Comparison of ENCODE assay signal across 9 mouse cellular contexts in genomic region chr3:17619890-17620289, GRCm38 (mm10).
DNase-seq lines count a peak whose midpoint lies in the region; ATAC-seq and TF ChIP-seq lines count a peak whose summit lies in the region.
"Had no signal": no experiment of that assay in that cellular context is flagged by ENCODE, and none has a peak within 500 bp of the region (broad histone marks: within the 10 kb centered on the region; RNA-seq: fewer than 3 reads in every experiment).

No protein-coding gene starts in this region.

- peak overlapping the region; percentile 79 for H3K27ac ChIP-seq in hindbrain, postnatal 0 days
- H3K27ac ChIP-seq in heart, embryonic 11.5 days (ENCODE audit: low read depth, low read length): no peak overlapping the region
- H3K27ac ChIP-seq: embryonic facial prominence, embryonic 15.5 days had no signal

- no peak overlapping the region for H3K9ac ChIP-seq in hindbrain, postnatal 0 days (replicated peaks; ENCODE audit: low read length)
- no peak overlapping the region for H3K9ac ChIP-seq in heart, embryonic 11.5 days (ENCODE audit: low read depth, low read length)
- H3K9ac ChIP-seq: embryonic facial prominence, embryonic 15.5 days had no signal

- no peaks in the 10 kb centered on the region for H3K36me3 ChIP-seq in hindbrain, postnatal 0 days (ENCODE audit: insufficient read depth, low read length)
- H3K36me3 ChIP-seq in heart, embryonic 11.5 days (ENCODE audit: control insufficient read depth, insufficient read depth, low read length): no peaks in the 10 kb centered on the region
- H3K36me3 ChIP-seq: embryonic facial prominence, embryonic 15.5 days had no signal

- no peak for TF ChIP-seq CTCF in hindbrain, postnatal 0 days (IDR thresholded peaks at IDR 0.05; ENCODE audit: low read depth)

- H3K4me2 ChIP-seq in hindbrain, postnatal 0 days (ENCODE audit: low read depth, low read length): peak overlapping the region; percentile 31; the same call in 1 of the 2 replicates
- no peak overlapping the region for H3K4me2 ChIP-seq in heart, embryonic 11.5 days
- H3K4me2 ChIP-seq: embryonic facial prominence, embryonic 15.5 days had no signal

- DNase-seq in cerebellum, postnatal 10 days: peak; percentile 29 to 47
- DNase-seq in cerebellum, adult 8-10 months: no peak
- DNase-seq in hindbrain, postnatal 0 days (ENCODE audit: low spot score): peak; percentile 88
- peak; percentile 44 for DNase-seq in mesoderm, embryonic 11.5 days (ENCODE audit: low read depth, low spot score)
- peak; percentile 59 for DNase-seq in right cerebral cortex, postnatal 25 days
- no peak for DNase-seq in gastrocnemius, postnatal 10 days

- no peaks in the 10 kb centered on the region for H3K27me3 ChIP-seq in hindbrain, postnatal 0 days (ENCODE audit: insufficient read depth, low read length)
- H3K27me3 ChIP-seq in heart, embryonic 11.5 days (ENCODE audit: control insufficient read depth, insufficient read depth, low read length): no peaks in the 10 kb centered on the region
- H3K27me3 ChIP-seq: embryonic facial prominence, embryonic 15.5 days had no signal

- H3K4me3 ChIP-seq in hindbrain, postnatal 0 days (ENCODE audit: low read length): no peak overlapping the region
- H3K4me3 ChIP-seq in heart, embryonic 11.5 days (ENCODE audit: low read depth, low read length): no peak overlapping the region
- H3K4me3 ChIP-seq: embryonic facial prominence, embryonic 15.5 days had no signal

- 18% methylated on average over 2 of the region's 2 CpGs for WGBS in hindbrain, postnatal 0 days
- 36% methylated on average over 2 of the region's 2 CpGs for WGBS in heart, embryonic 11.5 days (ENCODE audit: insufficient replicate concordance)

- ATAC-seq in hindbrain, postnatal 0 days: peak; percentile 91
- no peak for ATAC-seq in heart, embryonic 11.5 days (replicated peaks; ENCODE audit: insufficient number of reproducible peaks, low FRiP score, low TSS enrichment)
- ATAC-seq in cerebellum, adult (ENCODE audit: insufficient number of reproducible peaks, low FRiP score, low TSS enrichment): no peak

- H3K9me3 ChIP-seq in hindbrain, postnatal 0 days (ENCODE audit: low read length): no peaks in the 10 kb centered on the region
- H3K9me3 ChIP-seq in heart, embryonic 11.5 days (replicated peaks; ENCODE audit: control insufficient read depth, low read length): no peaks in the 10 kb centered on the region
- H3K9me3 ChIP-seq: embryonic facial prominence, embryonic 15.5 days had no signal

- H3K4me1 ChIP-seq in hindbrain, postnatal 0 days (ENCODE audit: insufficient read depth, low read length): no peaks in the 10 kb centered on the region
- no peaks in the 10 kb centered on the region for H3K4me1 ChIP-seq in heart, embryonic 11.5 days (ENCODE audit: control insufficient read depth, insufficient read depth, low read length)
- H3K4me1 ChIP-seq: embryonic facial prominence, embryonic 15.5 days had no signal

Comparison
In these comparisons a context has a peak if more than half of its experiments do, and no peak if none do; other contexts are left out.
1. DNase-seq: peak in cerebellum, postnatal 10 days (2 of 2), hindbrain, postnatal 0 days (single experiment), mesoderm, embryonic 11.5 days (single experiment) and right cerebral cortex, postnatal 25 days (single experiment); none in cerebellum, adult 8-10 months (single experiment) and gastrocnemius, postnatal 10 days (single experiment).